Mouse (Mus musculus) myocyte (in vitro differentiated cells): ENCODE results near the gene Dyrk1b. TPM values are rescaled to one million over a fixed set of nuclear protein-coding genes. Genes with fewer than 3 reads are reported as not detected.

Source experiments
- H3K27me3 ChIP-seq: one replicate; pipeline ENCODE4 v1.6.1; 2011; ENCODE audit not compliant: control insufficient read depth, insufficient read depth, insufficient read length
- H3K36me3 ChIP-seq: one replicate; pipeline ENCODE4 v1.6.1; 2011; ENCODE audit not compliant: control insufficient read depth, insufficient read depth
- H3K4me2 ChIP-seq: one replicate; pipeline ENCODE4 v1.6.1; 2011; ENCODE audit warnings: low read depth, control low read depth
- H3K4me3 ChIP-seq: one replicate; pipeline ENCODE4 v1.5.1; 2011; ENCODE audit warnings: mild to moderate bottlenecking, control low read depth, moderate library complexity
- H3K79me2 ChIP-seq: one replicate; pipeline ENCODE4 v1.6.1; 2011; ENCODE audit not compliant: control insufficient read depth, insufficient read depth
- H3ac ChIP-seq: one replicate; pipeline ENCODE4 v1.6.1; 2011; ENCODE audit not compliant: control insufficient read depth, insufficient read length
- CEBPB ChIP-seq: IDR thresholded peaks from 2 replicates; pipeline ENCODE4 v1.6.1; 2011; ENCODE audit warnings: mild to moderate bottlenecking, moderate library complexity; ENCODE audit not compliant: poor library complexity, insufficient read depth, severe bottlenecking
- E2F4 ChIP-seq: IDR thresholded peaks from one replicate; pipeline ENCODE4 v1.6.1; 2011; ENCODE audit warnings: mild to moderate bottlenecking, control low read depth, moderate library complexity; ENCODE audit not compliant: insufficient read depth
- MAX ChIP-seq: IDR thresholded peaks from one replicate; pipeline ENCODE4 v1.6.1; 2011; ENCODE audit warnings: low read depth, mild to moderate bottlenecking, control low read depth
- MYOD1 ChIP-seq, 3 experiments: IDR thresholded peaks; one replicate each; pipeline ENCODE4 v1.6.1; 2011; ENCODE audit warnings: control low read depth in 2 of 3, low read depth in 2 of 3, mild to moderate bottlenecking in 2 of 3, moderate library complexity in 1 of 3; ENCODE audit not compliant: insufficient read length in 2 of 3, control insufficient read depth in 1 of 3
- MYOG ChIP-seq, 3 experiments: IDR thresholded peaks; one replicate each; pipeline ENCODE4 v1.6.1; 2011; ENCODE audit warnings: control low read depth in 2 of 3, low read depth in 2 of 3, mild to moderate bottlenecking in 2 of 3; ENCODE audit not compliant: insufficient read length in 2 of 3, control insufficient read depth in 1 of 3, insufficient read depth in 1 of 3
- POLR2A ChIP-seq: IDR thresholded peaks from one replicate; pipeline ENCODE4 v1.6.1; 2011; ENCODE audit warnings: low read depth, mild to moderate bottlenecking, control low read depth, moderate library complexity; ENCODE audit not compliant: insufficient read length
- POLR2AphosphoS2 ChIP-seq: IDR thresholded peaks from one replicate; pipeline ENCODE4 v1.6.1; 2011; ENCODE audit warnings: low read depth, control low read depth; ENCODE audit not compliant: insufficient read length
- REST ChIP-seq: IDR thresholded peaks from one replicate; pipeline ENCODE4 v1.6.1; 2011; ENCODE audit warnings: mild to moderate bottlenecking, control low read depth, moderate library complexity; ENCODE audit not compliant: insufficient read depth, insufficient read length
- SRF ChIP-seq: IDR thresholded peaks from one replicate; pipeline ENCODE4 v1.6.1; 2011; ENCODE audit warnings: low read depth; ENCODE audit not compliant: control insufficient read depth, insufficient read length
- TCF12 ChIP-seq: IDR thresholded peaks from one replicate; pipeline ENCODE4 v1.6.1; 2011; ENCODE audit warnings: mild to moderate bottlenecking, control low read depth; ENCODE audit not compliant: poor library complexity, insufficient read depth, severe bottlenecking
- TCF3 ChIP-seq: IDR thresholded peaks from one replicate; pipeline ENCODE4 v1.6.1; 2011; ENCODE audit warnings: low read depth, control low read depth; ENCODE audit not compliant: insufficient read length
- USF1 ChIP-seq: IDR thresholded peaks from one replicate; pipeline ENCODE4 v1.6.1; 2011; ENCODE audit warnings: low read depth, mild to moderate bottlenecking, control low read depth, moderate library complexity
- polyA plus RNA-seq: library from polyadenylated mRNA; unstranded; fragments of >200 nt; fragmentation: generic; extraction: Trizol; gene quantifications from one replicate; pipeline ENCODE4 v1.2.1, GENCODE M21; 2012; ENCODE audit warnings: missing spikeins

Gene Dyrk1b
- polyA plus RNA-seq, 1 experiment, result 25.1 TPM

DNA sequence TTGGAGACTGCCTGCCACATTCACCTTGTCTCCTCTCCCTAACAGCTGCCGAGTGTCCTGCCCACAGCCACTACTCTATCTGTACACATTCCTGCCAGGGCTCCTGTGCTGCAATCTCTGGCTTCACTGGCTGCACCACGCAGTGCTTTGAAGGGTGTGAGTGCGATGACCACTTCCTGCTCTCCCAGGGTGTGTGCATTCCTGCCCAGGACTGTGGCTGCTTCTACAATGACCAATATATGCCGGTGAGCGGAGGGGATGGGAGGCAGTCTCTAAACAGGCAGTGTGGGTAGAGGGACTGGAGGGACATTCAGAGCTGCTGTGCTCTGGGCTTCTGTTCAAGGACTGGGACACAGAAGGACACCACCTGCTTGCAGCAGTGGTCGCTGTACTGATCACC is 20.0 kb upstream of the Dyrk1b start:
- no peaks in the 10 kb centered on the region for H3K36me3 ChIP-seq
- no peak for TF ChIP-seq REST
- TF ChIP-seq TCF3, result no peak
- TF ChIP-seq MAX, result no peak
- no peak for TF ChIP-seq MYOG (IDR thresholded peaks at IDR 0.05; ENCODE audit: control insufficient read depth in 1 of 3, insufficient read depth in 1 of 3, insufficient read length in 2 of 3, low read depth in 2 of 3)

DNA sequence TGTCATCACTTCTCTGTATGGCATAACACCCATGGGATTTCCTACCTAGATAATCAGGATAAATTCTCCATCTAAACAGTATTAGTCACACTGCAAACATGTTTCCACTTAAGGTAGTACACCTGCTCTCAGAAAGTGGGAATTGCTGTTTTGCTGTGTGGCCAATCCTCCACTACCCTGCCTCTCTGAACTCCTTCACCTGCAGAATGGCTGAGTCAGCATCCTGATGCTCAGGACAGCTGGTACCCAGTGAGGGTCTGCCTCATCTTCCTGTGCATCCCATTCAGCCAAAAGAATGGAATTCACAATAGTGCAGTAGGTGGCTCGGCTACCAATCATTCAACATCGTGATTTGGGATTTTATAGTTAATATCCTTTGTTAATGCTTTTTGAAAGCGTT is 19.4 kb upstream of the Dyrk1b start:
- H3ac ChIP-seq, result no peak overlapping the region
- H3K4me2 ChIP-seq, result no peak overlapping the region
- H3K36me3 ChIP-seq, result no peaks in the 10 kb centered on the region
- TF ChIP-seq MYOG (IDR thresholded peaks at IDR 0.05; ENCODE audit: control insufficient read depth in 1 of 3, insufficient read depth in 1 of 3, insufficient read length in 2 of 3, low read depth in 2 of 3), result no peak
- TF ChIP-seq CEBPB, result no peak
- TF ChIP-seq TCF12, result no peak
- TF ChIP-seq E2F4, result no peak
- TF ChIP-seq MYOD1 (IDR thresholded peaks at IDR 0.05; ENCODE audit: control insufficient read depth in 1 of 3, insufficient read length in 2 of 3, low read depth in 2 of 3), result no peak
- no peak for TF ChIP-seq TCF3
- no peak for TF ChIP-seq REST
- no peak for TF ChIP-seq POLR2A
- no peak for TF ChIP-seq USF1
- TF ChIP-seq MAX, result no peak
- TF ChIP-seq SRF, result no peak
- no peak for TF ChIP-seq POLR2AphosphoS2
- no peaks in the 10 kb centered on the region for H3K79me2 ChIP-seq
- no peak overlapping the region for H3K4me3 ChIP-seq
- no peaks in the 10 kb centered on the region for H3K27me3 ChIP-seq

More for the DNA sequence above, 20.0 kb upstream of the Dyrk1b start:
- Histone ChIP-seq H3K4me3 (no peak overlapping the region), H3K4me2 (no peak overlapping the region), H3ac (no peak overlapping the region), H3K27me3 (no peaks in the 10 kb centered on the region), H3K79me2 (no peaks in the 10 kb centered on the region)

DNA sequence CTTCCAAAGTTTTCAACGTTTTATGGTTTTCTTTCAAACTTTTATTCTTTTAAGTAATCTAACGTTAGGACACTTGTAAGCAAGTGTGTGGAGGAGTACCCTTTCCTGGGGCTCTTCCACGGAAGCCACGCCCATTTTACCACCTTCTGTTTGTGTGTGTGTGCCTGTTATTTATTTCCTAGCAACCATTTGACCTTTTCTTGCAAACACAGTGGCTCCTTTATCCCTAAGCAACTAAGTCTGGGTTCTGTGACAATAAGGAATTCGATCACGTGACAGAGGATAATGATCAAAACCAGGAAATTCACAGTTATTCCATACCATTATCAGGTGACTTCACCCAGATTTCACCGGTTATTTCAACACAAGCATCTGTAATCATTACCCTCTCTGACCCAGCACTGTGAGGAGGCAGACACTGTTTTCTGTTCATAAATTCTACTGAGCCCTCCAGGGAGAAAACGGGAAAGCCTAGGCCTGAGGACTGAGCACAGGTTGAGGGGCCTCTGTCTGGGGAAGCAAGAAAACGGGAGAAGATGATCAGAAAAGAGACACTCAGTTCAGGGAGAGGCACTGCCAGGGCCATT is 18.0 kb upstream of the Dyrk1b start:
- no peak for TF ChIP-seq E2F4
- H3K36me3 ChIP-seq, result no peaks in the 10 kb centered on the region
- no peaks in the 10 kb centered on the region for H3K79me2 ChIP-seq
- H3K4me2 ChIP-seq, result no peak overlapping the region
- H3ac ChIP-seq, result no peak overlapping the region
- H3K27me3 ChIP-seq, result no peaks in the 10 kb centered on the region
- H3K4me3 ChIP-seq, result no peak overlapping the region

DNA sequence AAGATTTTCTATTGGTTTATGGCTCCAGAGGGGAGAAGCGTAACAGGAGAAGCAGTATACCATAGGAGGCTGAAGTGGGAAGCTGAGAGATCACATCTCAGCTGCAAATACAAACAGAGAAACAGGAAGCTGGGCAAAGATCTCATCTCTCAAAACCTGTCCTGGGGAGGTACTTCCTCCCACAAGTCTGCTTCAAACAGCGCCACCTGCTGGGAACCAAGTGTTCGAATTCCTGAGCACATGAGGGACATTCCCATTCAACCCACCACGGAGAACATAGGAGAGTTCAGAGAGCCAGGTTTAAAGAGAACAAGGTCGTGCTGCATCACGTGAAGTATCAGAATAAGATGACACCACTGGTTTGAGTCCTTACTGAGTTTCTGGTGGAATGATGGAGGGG is 13.9 kb upstream of the Dyrk1b start:
- Histone ChIP-seq H3K4me3 (no peak overlapping the region), H3K79me2 (peaks cover 7% of the 10 kb centered on the region), H3K4me2 (no peak overlapping the region), H3ac (no peak overlapping the region), H3K36me3 (no peaks in the 10 kb centered on the region), H3K27me3 (no peaks in the 10 kb centered on the region)
- TF ChIP-seq REST, result no peak
- no peak for TF ChIP-seq POLR2A
- no peak for TF ChIP-seq POLR2AphosphoS2
- no peak for TF ChIP-seq TCF12
- TF ChIP-seq SRF, result no peak
- no peak for TF ChIP-seq MYOG (IDR thresholded peaks at IDR 0.05; ENCODE audit: control insufficient read depth in 1 of 3, insufficient read depth in 1 of 3, insufficient read length in 2 of 3, low read depth in 2 of 3)
- no peak for TF ChIP-seq USF1
- TF ChIP-seq CEBPB, result no peak
- TF ChIP-seq MYOD1 (IDR thresholded peaks at IDR 0.05; ENCODE audit: control insufficient read depth in 1 of 3, insufficient read length in 2 of 3, low read depth in 2 of 3), result no peak
- TF ChIP-seq TCF3, result no peak
- no peak for TF ChIP-seq E2F4
- TF ChIP-seq MAX, result no peak

DNA sequence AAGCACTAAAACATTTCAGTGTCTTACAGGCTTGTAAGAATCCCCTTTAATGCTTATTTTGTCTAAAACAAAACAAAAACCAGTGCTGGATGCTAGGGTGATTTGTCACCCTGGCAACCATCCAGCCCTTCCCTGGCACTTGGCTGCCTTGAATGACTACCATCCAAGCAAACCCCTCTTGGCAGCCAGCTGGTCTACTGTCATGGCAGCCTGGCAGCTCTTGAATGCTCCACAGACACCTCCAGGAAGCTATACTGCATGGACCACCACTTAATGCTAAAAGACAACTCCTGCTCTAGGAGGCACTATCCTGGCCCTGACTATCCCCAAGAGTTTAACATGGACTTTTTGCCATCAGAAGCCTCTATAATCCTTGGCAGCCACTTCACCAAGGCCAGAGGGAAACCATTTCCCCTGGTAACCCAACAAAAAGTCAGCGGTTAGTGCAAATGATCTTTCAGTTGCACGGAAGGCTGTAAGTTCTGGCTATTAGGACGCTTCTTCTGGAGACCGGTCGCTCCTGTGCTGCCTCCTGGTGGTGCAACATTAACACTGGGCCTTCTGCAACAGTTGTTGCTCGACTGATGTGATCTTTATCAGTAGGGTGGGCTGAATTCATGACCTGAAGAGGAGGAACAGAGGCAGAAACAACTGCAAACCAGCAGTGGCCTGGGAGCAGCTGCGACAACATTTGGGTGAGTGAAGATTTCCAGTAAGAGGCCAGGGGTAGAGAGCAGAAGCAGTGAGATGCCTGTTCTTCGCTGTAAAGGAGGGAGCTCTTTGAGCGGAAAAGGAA is 10.8 kb upstream of the Dyrk1b start:
- peak overlapping the region; percentile 81 for H3K4me3 ChIP-seq
- no peaks in the 10 kb centered on the region for H3K36me3 ChIP-seq
- TF ChIP-seq CEBPB, result no peak
- TF ChIP-seq MAX, result no peak
- TF ChIP-seq TCF3, result no peak
- TF ChIP-seq SRF, result no peak
- TF ChIP-seq MYOD1 (IDR thresholded peaks at IDR 0.05; ENCODE audit: control insufficient read depth in 1 of 3, insufficient read length in 2 of 3, low read depth in 2 of 3), result peak in 2 of 3 experiments; percentile 30 to 45
- TF ChIP-seq USF1, result no peak
- peak in 1 of 3 experiments; percentile 60 for TF ChIP-seq MYOG (IDR thresholded peaks at IDR 0.05; ENCODE audit: control insufficient read depth in 1 of 3, insufficient read depth in 1 of 3, insufficient read length in 2 of 3, low read depth in 2 of 3)
- no peak for TF ChIP-seq TCF12
- no peak for TF ChIP-seq POLR2AphosphoS2
- TF ChIP-seq E2F4, result no peak
- TF ChIP-seq REST, result no peak
- TF ChIP-seq POLR2A, result no peak
- no peaks in the 10 kb centered on the region for H3K27me3 ChIP-seq
- H3ac ChIP-seq, result no peak overlapping the region
- H3K4me2 ChIP-seq, result peak overlapping the region; percentile 77
- peaks cover 38% of the 10 kb centered on the region for H3K79me2 ChIP-seq
